In the genomic region with DNA sequence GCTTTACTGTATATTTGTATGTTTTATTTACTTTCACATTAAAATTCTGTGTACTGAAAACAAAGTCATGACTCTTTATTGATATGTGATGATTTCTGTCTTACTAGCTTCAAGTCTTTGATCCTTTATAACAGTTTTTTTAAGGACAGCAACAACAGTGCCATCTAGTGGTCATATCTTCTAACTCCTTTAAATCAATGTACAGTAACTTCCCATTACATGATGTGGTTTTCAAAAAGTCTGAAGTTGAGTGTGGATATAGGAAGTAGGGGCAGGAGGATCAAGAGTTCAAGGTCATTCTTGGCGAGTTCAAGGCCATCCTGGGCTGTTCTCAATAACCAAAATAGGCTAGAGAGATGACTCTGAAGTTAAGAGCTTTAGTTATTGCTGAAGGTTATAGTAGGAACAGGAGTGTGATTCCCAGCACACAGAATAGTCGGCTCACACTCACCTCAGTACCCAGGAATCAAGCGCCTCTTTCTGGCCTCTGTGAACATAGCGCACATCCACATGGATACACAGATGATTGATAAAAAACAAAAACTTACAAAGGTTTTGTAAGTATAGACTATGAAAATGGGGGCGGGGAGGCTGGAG, we compare ENCODE assay signal across 7 mouse cellular contexts. TPM values are rescaled to one million over a fixed set of nuclear protein-coding genes. Genes with fewer than 3 reads are reported as not detected.
DNase-seq lines count a peak whose midpoint lies in the region; ATAC-seq and TF ChIP-seq lines count a peak whose summit lies in the region.

No protein-coding gene starts in this region.

- peak; percentile 25 to 34 for DNase-seq in layer of hippocampus, adult 2 months (ENCODE audit: low spot score in 2 of 2)
- no peak for DNase-seq in layer of hippocampus, postnatal 10 days (ENCODE audit: low spot score in 2 of 2)
- peak; percentile 20 for DNase-seq in T-cell, adult 2 months (ENCODE audit: low spot score)
- peak; percentile 90 for DNase-seq in hindbrain, embryonic 14.5 days (ENCODE audit: low spot score)
- DNase-seq in adrenal gland, postnatal 4 days (ENCODE audit: low spot score in 2 of 2), result no peak

- H3K9me3 ChIP-seq in E14TG2a.4 (ENCODE audit: low read length), result no peaks in the 10 kb centered on the region
- H3K9me3 ChIP-seq in hindbrain, embryonic 14.5 days (ENCODE audit: control insufficient read depth, low read length), result no peaks in the 10 kb centered on the region

- H3K4me2 ChIP-seq in hindbrain, embryonic 14.5 days (replicated peaks), result no peak overlapping the region

- WGBS in hindbrain, embryonic 14.5 days, result 85% methylated on average over 5 of the region's 5 CpGs

- peak; percentile 92 for TF ChIP-seq CTCF in layer of hippocampus, adult 2 months (conservative IDR thresholded peaks at IDR 0.05)
- peak; percentile 58 for TF ChIP-seq CTCF in E14TG2a.4 (conservative IDR thresholded peaks at IDR 0.05; ENCODE audit: low read length)

- no peaks in the 10 kb centered on the region for H3K27me3 ChIP-seq in E14TG2a.4 (ENCODE audit: insufficient read depth, low read length)
- no peaks in the 10 kb centered on the region for H3K27me3 ChIP-seq in hindbrain, embryonic 14.5 days (ENCODE audit: control insufficient read depth, insufficient read depth, low read length)

- ATAC-seq in hindbrain, embryonic 14.5 days (ENCODE audit: low FRiP score), result no peak
- peak; percentile 63 for ATAC-seq in neutrophil, adult 5-6 weeks (ENCODE audit: extremely low read depth, insufficient number of reproducible peaks, low FRiP score, poor library complexity, severe bottlenecking)

- no peak overlapping the region for H3K4me3 ChIP-seq in layer of hippocampus, adult 2 months
- H3K4me3 ChIP-seq in E14TG2a.4 (replicated peaks; ENCODE audit: low read length), result no peak overlapping the region
- no peak overlapping the region for H3K4me3 ChIP-seq in hindbrain, embryonic 14.5 days (replicated peaks; ENCODE audit: low read length)

- no peak overlapping the region for H3K9ac ChIP-seq in hindbrain, embryonic 14.5 days

- H3K36me3 ChIP-seq in E14TG2a.4 (ENCODE audit: insufficient read depth, low read length), result 0 out of 2 replicates have a peak, but pooled peaks cover 5% of the 10 kb centered on the region
- peaks cover 5% of the 10 kb centered on the region; the same call in 1 of the 2 replicates for H3K36me3 ChIP-seq in hindbrain, embryonic 14.5 days (replicated peaks; ENCODE audit: control insufficient read depth, insufficient read depth)

- peaks cover 7% of the 10 kb centered on the region for H3K4me1 ChIP-seq in E14TG2a.4 (replicated peaks; ENCODE audit: low read depth, low read length)
- H3K4me1 ChIP-seq in hindbrain, embryonic 14.5 days (replicated peaks; ENCODE audit: control insufficient read depth, insufficient read depth, low read length), result no peaks in the 10 kb centered on the region

- H3K27ac ChIP-seq in layer of hippocampus, adult 2 months, result no peak overlapping the region
- no peak overlapping the region for H3K27ac ChIP-seq in hindbrain, embryonic 14.5 days

RNA-seq across cellular contexts. Expression of a gene that starts 6.9 kb away (rescaled TPM):
- 10 to 100 TPM; 38.9 to 39.2 TPM for total RNA-seq in layer of hippocampus, adult 2 months (2021)
- 10 to 100 TPM; 24.5 to 26.6 TPM for total RNA-seq in layer of hippocampus, postnatal 10 days (2021)
- polyA plus RNA-seq in hindbrain, embryonic 14.5 days (2014; fragmentation: Nextera tagmentation; extraction: Ambion mirVana), result 33.1 and 38.1 TPM in 2 replicates
- 28.0 and 29.0 TPM in 2 replicates for total RNA-seq in neutrophil, adult 5-6 weeks (2017)
- 10 to 100 TPM; 33.3 to 38.1 TPM for total RNA-seq in adrenal gland, postnatal 4 days (2021)

RNA-seq across cellular contexts. Expression of a gene that starts 36.9 kb away (rescaled TPM):
- total RNA-seq in layer of hippocampus, adult 2 months (2021), result 1 to 10 TPM; 2.9 TPM
- total RNA-seq in layer of hippocampus, postnatal 10 days (2021), result 1 to 10 TPM; 3.4 to 4.2 TPM
- 8.7 and 11.5 TPM in 2 replicates for polyA plus RNA-seq in hindbrain, embryonic 14.5 days (2014; fragmentation: Nextera tagmentation; extraction: Ambion mirVana)
- total RNA-seq in neutrophil, adult 5-6 weeks (2017), result 0.35 and 0.74 TPM in 2 replicates
- total RNA-seq in adrenal gland, postnatal 4 days (2021), result 10 to 100 TPM; 10.4 to 11.3 TPM

RNA-seq across cellular contexts. Expression of a gene that starts 46.4 kb away (rescaled TPM):
- total RNA-seq in layer of hippocampus, adult 2 months (2021), result 1 to 10 TPM; 7.0 to 7.6 TPM
- 1 to 10 TPM; 6.5 to 8.9 TPM for total RNA-seq in layer of hippocampus, postnatal 10 days (2021)
- 15.2 and 17.4 TPM in 2 replicates for polyA plus RNA-seq in hindbrain, embryonic 14.5 days (2014; fragmentation: Nextera tagmentation; extraction: Ambion mirVana)
- 15.7 and 19.2 TPM in 2 replicates for total RNA-seq in neutrophil, adult 5-6 weeks (2017)
- 10 to 100 TPM; 15.9 to 17.4 TPM for total RNA-seq in adrenal gland, postnatal 4 days (2021)

RNA-seq across cellular contexts. Expression of a gene that starts 46.4 kb away (rescaled TPM):
- total RNA-seq in layer of hippocampus, adult 2 months (2021), result 1 to 10 TPM in 1 of 2 experiments, under 1 TPM in 1; 0.91 to 1.9 TPM
- under 1 TPM; 0.45 to 0.87 TPM for total RNA-seq in layer of hippocampus, postnatal 10 days (2021)
- polyA plus RNA-seq in hindbrain, embryonic 14.5 days (2014; fragmentation: Nextera tagmentation; extraction: Ambion mirVana), result 1.2 and 2.0 TPM in 2 replicates
- total RNA-seq in neutrophil, adult 5-6 weeks (2017), result 4.0 and 4.5 TPM in 2 replicates
- total RNA-seq in adrenal gland, postnatal 4 days (2021), result 1 to 10 TPM; 3.2 to 3.5 TPM

RNA-seq across cellular contexts. Expression of a gene that starts 47.5 kb away (rescaled TPM):
- 10 to 100 TPM; 20.0 to 20.4 TPM for total RNA-seq in layer of hippocampus, adult 2 months (2021)
- 10 to 100 TPM; 32.1 to 35.7 TPM for total RNA-seq in layer of hippocampus, postnatal 10 days (2021)
- polyA plus RNA-seq in hindbrain, embryonic 14.5 days (2014; fragmentation: Nextera tagmentation; extraction: Ambion mirVana), result 34.1 and 41.7 TPM in 2 replicates
- 130 and 135 TPM in 2 replicates for total RNA-seq in neutrophil, adult 5-6 weeks (2017)
- total RNA-seq in adrenal gland, postnatal 4 days (2021), result 10 to 100 TPM; 66.4 to 70.2 TPM

Comparison
In these comparisons a context has a peak if more than half of its experiments do, and no peak if none do; other contexts are left out.
1. DNase-seq: peak in layer of hippocampus, adult 2 months (2 of 2), T-cell, adult 2 months (single experiment) and hindbrain, embryonic 14.5 days (single experiment); none in layer of hippocampus, postnatal 10 days (0 of 2) and adrenal gland, postnatal 4 days (0 of 2).